Mouse (Mus musculus) spleen, adult 2 months (tissue): ENCODE results near the gene Hbq1a.

Source experiments
- CTCF ChIP-seq: fragments of 200-500 bp; IDR thresholded peaks from 2 replicates; pipeline ENCODE4 v1.5.1; 2011; ENCODE audit warnings: mild to moderate bottlenecking, inconsistent platforms; ENCODE audit not compliant: insufficient read depth, insufficient read length, insufficient replicate concordance; ENCODE audit errors: extremely low read depth
- POLR2A ChIP-seq: fragments of 200-500 bp; IDR thresholded peaks from 2 replicates; pipeline ENCODE4 v1.6.1; 2011; ENCODE audit warnings: low read depth, low read length, inconsistent platforms

- TF ChIP-seq CTCF: no peak
- no peak for TF ChIP-seq POLR2A
Observed at GRCm38 (mm10) chr11:32262674-32263415, 37.0 kb upstream of the Hbq1a start.
